Mouse (Mus musculus): Measurements from ENCODE around the gene Fam83f. TPM values are rescaled to one million over a fixed set of nuclear protein-coding genes. Genes with fewer than 3 reads are reported as not detected.
"Not testable (repeated sequence)": the region's sequence is repeated elsewhere in the genome, so short reads cannot be mapped to it uniquely, and the experiment has no call there.

Fam83f gene
- polyA plus RNA-seq, 1 experiment from 2014 or later: 0.21 TPM

GRCm38 (mm10) chr15:80731043-80731442 is 59.4 kb downstream of the Fam83f start:
- no peak overlapping the region for H3K9ac ChIP-seq
- WGBS: 92% methylated on average over 1 of the region's 1 CpGs
- no peaks in the 10 kb centered on the region for H3K9me3 ChIP-seq (replicated peaks)
- ATAC-seq (replicated peaks; ENCODE audit: insufficient number of reproducible peaks, insufficient read depth, low FRiP score, low read depth): no peak
- H3K27ac ChIP-seq: no peak overlapping the region
- H3K4me2 ChIP-seq: no peak overlapping the region
- peaks cover 10% of the 10 kb centered on the region for H3K4me1 ChIP-seq (replicated peaks)
- H3K27me3 ChIP-seq: no peaks in the 10 kb centered on the region
- no peaks in the 10 kb centered on the region for H3K36me3 ChIP-seq
- H3K4me3 ChIP-seq: no peak overlapping the region

DNA sequence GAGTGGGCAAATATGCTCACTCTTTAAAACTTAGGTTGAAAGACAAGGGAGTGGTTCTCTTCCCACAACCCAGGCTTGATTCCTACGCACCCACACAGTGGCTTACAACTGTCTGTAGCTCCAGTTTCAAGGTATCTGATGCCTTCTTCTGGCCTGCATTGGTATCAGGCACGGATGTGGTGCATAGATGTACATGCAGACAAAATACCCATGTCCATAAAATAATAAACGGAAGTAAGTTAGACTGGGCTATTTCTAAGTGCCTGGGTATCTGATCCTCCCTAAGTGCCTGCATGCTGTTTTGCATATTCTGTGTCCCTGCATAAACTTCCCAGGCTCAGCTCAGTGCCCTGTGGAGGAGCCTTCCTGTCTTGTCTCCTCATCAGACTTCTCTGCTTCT is 59.9 kb downstream of the Fam83f start:
- ATAC-seq (replicated peaks; ENCODE audit: insufficient number of reproducible peaks, insufficient read depth, low FRiP score, low read depth): no peak
- H3K36me3 ChIP-seq: no peaks in the 10 kb centered on the region
- WGBS: 82% methylated on average over 3 of the region's 3 CpGs

GRCm38 (mm10) chr15:80732266-80733030 is 60.8 kb downstream of the Fam83f start:
- H3K4me2 ChIP-seq: no peak overlapping the region
- ATAC-seq (replicated peaks; ENCODE audit: insufficient number of reproducible peaks, insufficient read depth, low FRiP score, low read depth): no peak
- WGBS: 34% methylated on average over 4 of the region's 4 CpGs
- H3K4me3 ChIP-seq: no peak overlapping the region
- H3K9me3 ChIP-seq (replicated peaks): no peaks in the 10 kb centered on the region
- H3K36me3 ChIP-seq: no peaks in the 10 kb centered on the region
- H3K27me3 ChIP-seq: no peaks in the 10 kb centered on the region
- H3K9ac ChIP-seq: no peak overlapping the region
- no peak overlapping the region for H3K27ac ChIP-seq
- peaks cover 10% of the 10 kb centered on the region for H3K4me1 ChIP-seq (replicated peaks)

More for the DNA sequence above, 59.9 kb downstream of the Fam83f start:
- H3K4me2 ChIP-seq: no peak overlapping the region
- H3K4me3 ChIP-seq: no peak overlapping the region
- no peaks in the 10 kb centered on the region for H3K27me3 ChIP-seq
- peaks cover 10% of the 10 kb centered on the region for H3K4me1 ChIP-seq (replicated peaks)
- H3K27ac ChIP-seq: no peak overlapping the region
- no peaks in the 10 kb centered on the region for H3K9me3 ChIP-seq (replicated peaks)
- H3K9ac ChIP-seq: no peak overlapping the region

GRCm38 (mm10) chr15:80735300-80735699 is 63.7 kb downstream of the Fam83f start:
- no peak for ATAC-seq (replicated peaks; ENCODE audit: insufficient number of reproducible peaks, insufficient read depth, low FRiP score, low read depth)
- H3K4me3 ChIP-seq: no peak overlapping the region
- peaks cover 10% of the 10 kb centered on the region for H3K4me1 ChIP-seq (replicated peaks)
- no peaks in the 10 kb centered on the region for H3K9me3 ChIP-seq (replicated peaks)
- no peaks in the 10 kb centered on the region for H3K36me3 ChIP-seq
- WGBS: 86% methylated on average over 3 of the region's 3 CpGs
- no peak overlapping the region for H3K4me2 ChIP-seq
- no peak overlapping the region for H3K27ac ChIP-seq
- no peak overlapping the region for H3K9ac ChIP-seq
- H3K27me3 ChIP-seq: no peaks in the 10 kb centered on the region

- not testable (repeated sequence) for ATAC-seq (replicated peaks; ENCODE audit: insufficient number of reproducible peaks, insufficient read depth, low FRiP score, low read depth); H3K4me1 ChIP-seq (replicated peaks); H3K27ac ChIP-seq; H3K9me3 ChIP-seq (replicated peaks); H3K4me2 ChIP-seq; H3K4me3 ChIP-seq; H3K9ac ChIP-seq; H3K36me3 ChIP-seq; H3K27me3 ChIP-seq
- WGBS: 89% methylated on average over 4 of the region's 4 CpGs
These were observed 64.1 kb downstream of the Fam83f start for GRCm38 (mm10) chr15:80735708-80736107.

DNA sequence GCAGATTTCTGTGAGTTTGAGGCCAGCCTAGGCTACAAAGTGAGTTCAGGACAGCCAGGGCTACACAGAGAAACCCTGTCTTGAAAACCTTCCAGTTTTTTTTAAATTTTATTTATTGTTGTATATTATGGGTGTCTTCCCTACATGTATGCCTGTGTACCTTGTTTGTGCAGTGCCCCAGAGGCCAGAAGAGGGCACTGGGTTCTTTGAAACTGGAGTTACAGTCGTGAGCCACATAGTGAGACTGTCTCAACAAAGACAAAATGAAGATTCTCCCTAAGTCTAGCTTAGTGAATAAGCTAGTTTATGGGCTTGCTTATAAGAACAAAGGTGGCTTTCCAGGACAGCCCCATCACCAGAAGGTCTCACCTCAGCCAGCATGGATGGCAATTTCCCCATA is 64.9 kb downstream of the Fam83f start:
- WGBS: 45% methylated on average over 1 of the region's 1 CpGs
- H3K36me3 ChIP-seq: no peaks in the 10 kb centered on the region
- H3K27me3 ChIP-seq: no peaks in the 10 kb centered on the region
- H3K9ac ChIP-seq: no peak overlapping the region
- H3K4me3 ChIP-seq: no peak overlapping the region
- H3K9me3 ChIP-seq (replicated peaks): no peaks in the 10 kb centered on the region
- no peak overlapping the region for H3K27ac ChIP-seq
- no peak for ATAC-seq (replicated peaks; ENCODE audit: insufficient number of reproducible peaks, insufficient read depth, low FRiP score, low read depth)
- peaks cover 7% of the 10 kb centered on the region for H3K4me1 ChIP-seq (replicated peaks)
- H3K4me2 ChIP-seq: no peak overlapping the region

GRCm38 (mm10) chr15:80738244-80738643 is 66.6 kb downstream of the Fam83f start:
- WGBS: 89% methylated on average over 2 of the region's 2 CpGs
- H3K4me3 ChIP-seq: no peak overlapping the region
- H3K4me1 ChIP-seq (replicated peaks): no peaks in the 10 kb centered on the region
- no peak for ATAC-seq (replicated peaks; ENCODE audit: insufficient number of reproducible peaks, insufficient read depth, low FRiP score, low read depth)
- H3K36me3 ChIP-seq: no peaks in the 10 kb centered on the region
- no peaks in the 10 kb centered on the region for H3K27me3 ChIP-seq
- no peaks in the 10 kb centered on the region for H3K9me3 ChIP-seq (replicated peaks)
- H3K4me2 ChIP-seq: no peak overlapping the region
- no peak overlapping the region for H3K27ac ChIP-seq
- H3K9ac ChIP-seq: no peak overlapping the region

GRCm38 (mm10) chr15:80739972-80740371 is 68.3 kb downstream of the Fam83f start:
- Histone ChIP-seq H3K9ac (no peak overlapping the region), H3K4me3 (no peak overlapping the region), H3K27me3 (no peaks in the 10 kb centered on the region), H3K36me3 (no peaks in the 10 kb centered on the region), H3K4me1 (replicated peaks) (no peaks in the 10 kb centered on the region), H3K27ac (no peak overlapping the region), H3K4me2 (no peak overlapping the region), H3K9me3 (replicated peaks) (no peaks in the 10 kb centered on the region)
- WGBS: 86% methylated on average over 1 of the region's 1 CpGs
- no peak for ATAC-seq (replicated peaks; ENCODE audit: insufficient number of reproducible peaks, insufficient read depth, low FRiP score, low read depth)

GRCm38 (mm10) chr15:80741836-80742235 is 70.2 kb downstream of the Fam83f start:
- no peaks in the 10 kb centered on the region for H3K36me3 ChIP-seq
- no peak overlapping the region for H3K27ac ChIP-seq
- WGBS: 65% methylated on average over 1 of the region's 1 CpGs
- H3K9ac ChIP-seq: no peak overlapping the region
- no peak overlapping the region for H3K4me3 ChIP-seq
- H3K27me3 ChIP-seq: no peaks in the 10 kb centered on the region
- ATAC-seq (replicated peaks; ENCODE audit: insufficient number of reproducible peaks, insufficient read depth, low FRiP score, low read depth): no peak
- no peaks in the 10 kb centered on the region for H3K9me3 ChIP-seq (replicated peaks)
- H3K4me1 ChIP-seq (replicated peaks): no peaks in the 10 kb centered on the region
- H3K4me2 ChIP-seq: no peak overlapping the region

DNA sequence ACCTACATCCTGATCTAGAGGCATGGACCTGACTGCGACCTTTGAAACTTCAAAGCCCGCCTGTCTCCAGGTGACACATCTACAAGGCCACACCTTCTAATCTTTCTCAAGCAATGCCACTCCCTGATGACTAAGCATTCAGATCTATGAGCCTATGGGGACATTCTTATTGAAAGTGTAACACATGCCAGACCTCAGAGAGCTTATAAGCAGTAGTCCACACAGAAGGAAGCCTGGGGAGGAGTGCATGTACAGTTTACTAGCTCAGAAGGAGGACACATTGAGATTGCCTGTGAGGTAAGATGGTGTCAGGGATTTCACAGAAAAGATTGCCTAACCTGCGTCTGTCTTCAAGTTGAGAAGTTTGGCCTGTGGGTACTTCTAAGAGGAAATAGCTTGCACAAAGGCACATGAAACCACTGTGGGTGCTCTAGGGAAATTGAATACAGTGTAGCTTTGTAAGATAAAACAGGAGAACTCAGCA is 71.4 kb downstream of the Fam83f start:
- ATAC-seq (replicated peaks; ENCODE audit: insufficient number of reproducible peaks, insufficient read depth, low FRiP score, low read depth): no peak
- Histone ChIP-seq H3K4me1 (replicated peaks) (no peaks in the 10 kb centered on the region), H3K9ac (no peak overlapping the region), H3K4me3 (no peak overlapping the region), H3K4me2 (no peak overlapping the region), H3K9me3 (replicated peaks) (no peaks in the 10 kb centered on the region), H3K27ac (no peak overlapping the region), H3K27me3 (no peaks in the 10 kb centered on the region), H3K36me3 (no peaks in the 10 kb centered on the region)
- WGBS: 81% methylated on average over 3 of the region's 3 CpGs

- ATAC-seq (replicated peaks; ENCODE audit: insufficient number of reproducible peaks, insufficient read depth, low FRiP score, low read depth): no peak
- 81% methylated on average over 7 of the region's 7 CpGs for WGBS
- no peaks in the 10 kb centered on the region for H3K9me3 ChIP-seq (replicated peaks)
- no peaks in the 10 kb centered on the region for H3K4me1 ChIP-seq (replicated peaks)
- H3K4me2 ChIP-seq: no peak overlapping the region
- no peak overlapping the region for H3K9ac ChIP-seq
- H3K27ac ChIP-seq: no peak overlapping the region
- H3K4me3 ChIP-seq: no peak overlapping the region
- no peaks in the 10 kb centered on the region for H3K27me3 ChIP-seq
- H3K36me3 ChIP-seq: no peaks in the 10 kb centered on the region
These were observed 72.0 kb downstream of the Fam83f start for GRCm38 (mm10) chr15:80743606-80744005.
